Mouse (Mus musculus): ENCODE measurements at regions not wholly inside any gene's neighbourhood (a gene's known extent, or its start where the extent isn't known, plus 50 kb on each side); places are given as distances from the start of the nearest gene placed in this dataset.

DNA sequence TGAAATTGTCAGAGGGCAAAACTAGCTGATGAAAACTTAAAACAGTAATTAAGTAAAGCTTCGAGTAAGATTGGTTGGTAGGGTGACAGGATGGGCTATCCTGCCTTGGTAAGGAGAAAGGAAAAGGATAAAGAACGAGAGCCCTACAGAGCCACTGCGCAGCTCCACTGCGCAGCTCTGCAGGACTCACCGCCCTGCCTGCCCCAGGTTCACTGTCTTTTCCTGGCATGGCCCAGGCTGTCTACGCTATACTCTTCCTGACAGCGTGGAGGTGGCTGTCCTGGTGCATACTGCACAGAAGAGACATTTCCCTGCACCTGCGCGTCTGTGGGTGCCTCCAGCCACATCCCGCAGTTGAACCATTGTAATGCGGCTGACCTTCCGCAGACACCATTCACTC, 136.6 kb upstream of the Eomes start:
- no peaks in the 10 kb centered on the region for H3K9me3 ChIP-seq
- H3K27ac ChIP-seq (replicated peaks): no peak overlapping the region
- peak overlapping the region; percentile 23 for H3K9ac ChIP-seq (replicated peaks)
- peak overlapping the region; percentile 30 for H3K4me3 ChIP-seq
- ATAC-seq (replicated peaks): 0 out of 2 replicates have a peak, but pooled peaks have one; percentile 38
- peaks cover 4% of the 10 kb centered on the region; the same call in 1 of the 2 replicates for H3K4me1 ChIP-seq
- H3K36me3 ChIP-seq: no peaks in the 10 kb centered on the region
- H3K4me2 ChIP-seq (replicated peaks): peak overlapping the region; percentile 47
- H3K27me3 ChIP-seq: no peaks in the 10 kb centered on the region
- 45% methylated on average over 12 of the region's 12 CpGs for WGBS

DNA sequence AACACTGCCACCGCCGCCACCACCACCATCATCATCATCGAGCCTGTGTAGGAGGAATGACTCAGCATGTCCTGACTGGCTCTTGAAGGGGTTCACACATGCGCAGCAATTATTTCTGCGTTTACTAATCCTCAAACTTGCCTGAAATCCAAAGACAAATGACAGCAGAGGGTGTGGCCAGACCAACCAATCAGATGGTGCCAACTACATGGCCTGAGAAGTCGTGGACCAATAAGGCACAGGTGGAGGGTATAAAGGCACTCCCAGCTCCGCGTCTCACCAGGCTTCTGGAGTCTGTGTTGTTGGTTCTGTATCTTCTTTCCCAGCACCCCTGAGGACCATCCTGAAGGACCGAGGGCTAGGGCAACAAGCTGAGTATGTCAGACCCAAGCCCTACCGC, 123.1 kb upstream of the Eomes start:
- 95% methylated on average over 10 of the region's 10 CpGs for WGBS
- H3K27me3 ChIP-seq: no peaks in the 10 kb centered on the region
- ATAC-seq (replicated peaks): no peak
- no peaks in the 10 kb centered on the region for H3K4me1 ChIP-seq
- H3K36me3 ChIP-seq: no peaks in the 10 kb centered on the region
- H3K9me3 ChIP-seq: no peaks in the 10 kb centered on the region
- no peak overlapping the region for H3K27ac ChIP-seq (replicated peaks)
- no peak overlapping the region for H3K4me3 ChIP-seq
- H3K4me2 ChIP-seq (replicated peaks): no peak overlapping the region
- H3K9ac ChIP-seq (replicated peaks): no peak overlapping the region

DNA sequence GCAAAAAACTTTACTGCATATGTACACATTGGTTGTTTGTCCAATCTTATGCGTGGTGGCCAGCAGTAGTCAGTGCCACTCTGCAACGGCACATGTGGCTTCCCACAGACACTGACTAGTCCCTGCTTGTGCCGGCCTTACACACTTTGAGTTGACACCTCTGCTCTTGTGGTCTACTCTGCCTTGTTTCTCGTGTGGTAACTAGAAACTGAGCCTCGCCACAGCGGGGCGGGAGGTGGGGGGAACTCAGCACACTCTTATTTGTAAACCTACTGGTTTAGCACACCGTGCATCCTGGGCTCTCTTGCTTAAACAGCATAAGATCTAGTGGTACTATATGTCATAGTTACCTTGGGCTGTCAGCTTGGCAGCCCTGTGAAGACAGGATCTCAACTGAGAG, 120.6 kb upstream of the Eomes start:
- 91% methylated on average over 8 of the region's 8 CpGs for WGBS
- H3K4me1 ChIP-seq: no peaks in the 10 kb centered on the region

GRCm38 (mm10) chr9:118363929-118364328, 114.1 kb upstream of the Eomes start:
- no peak overlapping the region for H3K9ac ChIP-seq (replicated peaks)
- H3K4me1 ChIP-seq: no peaks in the 10 kb centered on the region
- H3K27me3 ChIP-seq: no peaks in the 10 kb centered on the region
- no peaks in the 10 kb centered on the region for H3K36me3 ChIP-seq
- no peaks in the 10 kb centered on the region for H3K9me3 ChIP-seq
- no peak overlapping the region for H3K4me2 ChIP-seq (replicated peaks)
- 96% methylated on average over 2 of the region's 2 CpGs for WGBS
- ATAC-seq (replicated peaks): no peak
- H3K27ac ChIP-seq (replicated peaks): no peak overlapping the region
- no peak overlapping the region for H3K4me3 ChIP-seq

More for the DNA sequence above, 120.6 kb upstream of the Eomes start:
- H3K9ac ChIP-seq (replicated peaks): no peak overlapping the region
- H3K27ac ChIP-seq (replicated peaks): no peak overlapping the region
- H3K27me3 ChIP-seq: no peaks in the 10 kb centered on the region
- no peak overlapping the region for H3K4me2 ChIP-seq (replicated peaks)
- H3K4me3 ChIP-seq: no peak overlapping the region
- H3K9me3 ChIP-seq: no peaks in the 10 kb centered on the region
- no peaks in the 10 kb centered on the region for H3K36me3 ChIP-seq
- ATAC-seq (replicated peaks): no peak

DNA sequence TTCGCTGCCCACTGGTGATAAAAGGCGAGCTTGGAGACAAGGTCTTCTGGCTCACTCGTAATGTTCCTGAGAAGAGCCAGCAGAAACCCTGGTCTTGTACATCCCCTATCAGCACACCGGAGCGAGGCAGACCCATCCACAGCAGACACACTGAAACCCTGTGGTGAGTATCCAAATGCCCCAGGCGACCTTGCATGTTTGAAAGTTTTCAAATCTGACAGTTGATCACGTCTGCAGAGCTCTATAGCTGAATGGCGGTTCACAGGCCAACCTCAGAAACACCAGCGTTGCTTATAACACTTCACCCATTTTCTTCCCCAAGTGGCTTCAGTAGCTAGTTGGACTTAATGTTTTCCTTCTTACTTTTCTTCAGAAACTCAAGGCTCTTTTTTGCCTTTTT, 112.6 kb upstream of the Eomes start:
- H3K27me3 ChIP-seq: no peaks in the 10 kb centered on the region
- no peak for ATAC-seq (replicated peaks)
- no peak overlapping the region for H3K9ac ChIP-seq (replicated peaks)
- H3K4me3 ChIP-seq: no peak overlapping the region
- H3K27ac ChIP-seq (replicated peaks): no peak overlapping the region
- H3K4me1 ChIP-seq: no peaks in the 10 kb centered on the region
- no peaks in the 10 kb centered on the region for H3K36me3 ChIP-seq
- 86% methylated on average over 9 of the region's 9 CpGs for WGBS
- no peak overlapping the region for H3K4me2 ChIP-seq (replicated peaks)
- H3K9me3 ChIP-seq: no peaks in the 10 kb centered on the region

- H3K4me2 ChIP-seq (replicated peaks): no peak overlapping the region
- no peaks in the 10 kb centered on the region for H3K27me3 ChIP-seq
- H3K9ac ChIP-seq (replicated peaks): no peak overlapping the region
- H3K9me3 ChIP-seq: no peaks in the 10 kb centered on the region
- ATAC-seq (replicated peaks): no peak
- no peak overlapping the region for H3K27ac ChIP-seq (replicated peaks)
- H3K4me1 ChIP-seq: no peaks in the 10 kb centered on the region
- 89% methylated on average over 4 of the region's 4 CpGs for WGBS
- H3K36me3 ChIP-seq: no peaks in the 10 kb centered on the region
- no peak overlapping the region for H3K4me3 ChIP-seq
These were observed 110.7 kb upstream of the Eomes start for GRCm38 (mm10) chr9:118367314-118367713.

- no peak overlapping the region for H3K4me2 ChIP-seq (replicated peaks)
- H3K27me3 ChIP-seq: no peaks in the 10 kb centered on the region
- no peak for ATAC-seq (replicated peaks)
- H3K4me1 ChIP-seq: no peaks in the 10 kb centered on the region
- H3K4me3 ChIP-seq: no peak overlapping the region
- 63% methylated on average over 6 of the region's 6 CpGs for WGBS
- H3K27ac ChIP-seq (replicated peaks): no peak overlapping the region
- no peaks in the 10 kb centered on the region for H3K36me3 ChIP-seq
- H3K9me3 ChIP-seq: no peaks in the 10 kb centered on the region
- H3K9ac ChIP-seq (replicated peaks): no peak overlapping the region
These were observed 107.4 kb upstream of the Eomes start for GRCm38 (mm10) chr9:118370581-118370980.

DNA sequence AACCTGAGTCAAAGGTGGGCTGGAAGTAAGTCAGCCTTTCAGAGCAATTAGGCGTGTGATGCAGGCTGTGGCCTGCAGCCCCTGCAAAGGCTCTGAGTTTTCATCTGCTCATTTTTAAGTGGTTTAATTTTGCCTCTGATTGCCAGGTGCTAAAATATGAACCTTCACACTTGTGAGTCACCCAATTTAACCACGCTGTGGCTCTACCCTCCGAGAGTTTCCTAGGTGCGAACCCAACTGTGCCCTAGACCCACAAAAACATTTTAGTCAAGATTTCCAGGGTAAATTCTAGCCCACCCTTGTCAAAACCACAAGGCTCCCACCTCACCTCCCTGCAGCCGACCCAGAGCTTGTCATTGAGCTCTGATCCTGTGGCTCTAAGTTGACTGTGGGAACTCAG, 103.3 kb upstream of the Eomes start:
- no peaks in the 10 kb centered on the region for H3K9me3 ChIP-seq
- ATAC-seq (replicated peaks): no peak
- WGBS: 84% methylated on average over 5 of the region's 5 CpGs
- H3K27ac ChIP-seq (replicated peaks): no peak overlapping the region
- no peak overlapping the region for H3K9ac ChIP-seq (replicated peaks)
- no peak overlapping the region for H3K4me3 ChIP-seq
- no peaks in the 10 kb centered on the region for H3K27me3 ChIP-seq
- no peak overlapping the region for H3K4me2 ChIP-seq (replicated peaks)
- no peaks in the 10 kb centered on the region for H3K4me1 ChIP-seq
- H3K36me3 ChIP-seq: no peaks in the 10 kb centered on the region

DNA sequence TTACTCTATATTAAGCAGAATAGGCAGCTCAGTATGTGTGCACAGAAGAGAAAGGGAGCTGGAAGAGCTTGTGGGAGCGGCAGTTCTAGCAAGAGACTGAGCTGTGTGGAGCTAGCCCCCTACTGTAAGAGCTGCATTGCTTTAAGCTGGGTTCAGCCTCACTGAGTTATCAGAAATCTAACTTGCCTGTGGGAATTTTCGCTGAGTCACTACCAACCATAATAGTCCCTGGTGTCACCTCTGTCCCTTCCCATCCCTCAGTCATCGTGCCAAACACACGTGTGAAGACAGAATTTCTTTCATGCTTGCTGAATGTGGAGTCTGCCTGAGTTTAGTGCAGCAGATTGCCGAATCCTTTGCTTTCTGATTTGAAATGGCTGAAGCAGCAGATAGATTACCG, 99.0 kb upstream of the Eomes start:
- no peaks in the 10 kb centered on the region for H3K27me3 ChIP-seq
- H3K4me1 ChIP-seq: no peaks in the 10 kb centered on the region
- 35% methylated on average over 6 of the region's 6 CpGs for WGBS
- no peak overlapping the region for H3K4me3 ChIP-seq
- no peak overlapping the region for H3K27ac ChIP-seq (replicated peaks)
- H3K9me3 ChIP-seq: no peaks in the 10 kb centered on the region
- H3K36me3 ChIP-seq: no peaks in the 10 kb centered on the region
- no peak overlapping the region for H3K4me2 ChIP-seq (replicated peaks)
- no peak for ATAC-seq (replicated peaks)
- no peak overlapping the region for H3K9ac ChIP-seq (replicated peaks)

DNA sequence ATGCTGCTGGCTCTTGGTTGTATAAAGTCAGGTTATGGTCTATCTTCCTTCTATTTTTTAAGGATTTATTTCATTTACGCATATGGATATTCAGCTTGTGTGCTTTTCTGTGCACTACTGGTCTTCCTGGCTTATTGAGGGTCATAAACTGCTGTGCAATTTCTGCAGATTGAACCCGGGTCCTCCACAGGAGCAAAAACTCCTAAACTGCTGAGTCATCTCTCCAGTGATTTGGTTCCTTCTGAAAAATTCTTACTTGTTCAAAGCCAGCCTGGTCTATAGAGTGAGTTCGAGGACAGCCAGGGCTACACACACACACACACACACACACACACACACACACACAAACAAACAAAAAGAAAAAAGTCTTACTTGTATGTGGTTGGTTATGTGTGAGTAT, 95.5 kb upstream of the Eomes start:
- no peak overlapping the region for H3K9ac ChIP-seq (replicated peaks)
- H3K4me3 ChIP-seq: no peak overlapping the region
- H3K27me3 ChIP-seq: no peaks in the 10 kb centered on the region
- H3K36me3 ChIP-seq: no peaks in the 10 kb centered on the region
- no peaks in the 10 kb centered on the region for H3K4me1 ChIP-seq
- H3K9me3 ChIP-seq: no peaks in the 10 kb centered on the region
- WGBS: 89% methylated on average over 3 of the region's 3 CpGs
- H3K27ac ChIP-seq (replicated peaks): no peak overlapping the region
- no peak overlapping the region for H3K4me2 ChIP-seq (replicated peaks)
- ATAC-seq (replicated peaks): no peak

DNA sequence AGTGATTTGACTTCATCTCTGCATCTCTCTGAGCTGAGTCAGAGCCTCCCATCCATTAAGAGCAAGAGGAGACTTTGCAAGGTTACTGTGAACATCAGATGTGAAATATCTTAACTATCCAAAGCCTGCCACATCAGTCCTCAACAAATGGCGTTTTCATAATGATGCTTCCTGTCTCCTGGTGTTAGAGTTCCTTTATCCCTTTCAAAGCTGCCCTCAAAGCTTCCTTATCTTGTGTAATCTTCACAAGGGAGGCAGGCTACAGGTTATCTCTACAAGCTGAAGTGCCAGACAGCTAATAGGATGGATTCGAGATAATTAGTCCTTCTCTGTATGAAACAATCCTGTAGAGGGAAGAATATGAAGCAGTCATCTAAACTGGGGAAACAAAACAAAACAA, 93.4 kb upstream of the Eomes start:
- no peak for ATAC-seq (replicated peaks)
- H3K4me1 ChIP-seq: peaks cover 6% of the 10 kb centered on the region
- H3K9me3 ChIP-seq: no peaks in the 10 kb centered on the region
- peaks cover 6% of the 10 kb centered on the region; the same call in 1 of the 2 replicates for H3K27me3 ChIP-seq
- H3K4me2 ChIP-seq (replicated peaks): no peak overlapping the region
- no peak overlapping the region for H3K4me3 ChIP-seq
- no peak overlapping the region for H3K9ac ChIP-seq (replicated peaks)
- H3K27ac ChIP-seq (replicated peaks): no peak overlapping the region
- H3K36me3 ChIP-seq: no peaks in the 10 kb centered on the region
- WGBS: 43% methylated on average over 2 of the region's 2 CpGs

- peaks cover 11% of the 10 kb centered on the region for H3K4me1 ChIP-seq
- no peak for ATAC-seq (replicated peaks)
- H3K4me2 ChIP-seq (replicated peaks): no peak overlapping the region
- 49% methylated on average over 8 of the region's 8 CpGs for WGBS
- H3K36me3 ChIP-seq: no peaks in the 10 kb centered on the region
- H3K9me3 ChIP-seq: no peaks in the 10 kb centered on the region
- no peak overlapping the region for H3K27ac ChIP-seq (replicated peaks)
- H3K4me3 ChIP-seq: no peak overlapping the region
- H3K9ac ChIP-seq (replicated peaks): no peak overlapping the region
- H3K27me3 ChIP-seq: peaks cover 6% of the 10 kb centered on the region; the same call in 1 of the 2 replicates
These were observed 90.4 kb upstream of the Eomes start for GRCm38 (mm10) chr9:118387631-118388030.

GRCm38 (mm10) chr9:118389481-118390334, 88.3 kb upstream of the Eomes start:
- H3K27me3 ChIP-seq: peaks cover 6% of the 10 kb centered on the region; the same call in 1 of the 2 replicates
- peak overlapping the region; percentile 50 for H3K4me2 ChIP-seq (replicated peaks)
- no peak overlapping the region for H3K27ac ChIP-seq (replicated peaks)
- H3K36me3 ChIP-seq: no peaks in the 10 kb centered on the region
- no peak for ATAC-seq (replicated peaks)
- peak overlapping the region; percentile 34 for H3K4me3 ChIP-seq
- WGBS: 4% methylated on average over 27 of the region's 27 CpGs
- H3K9ac ChIP-seq (replicated peaks): no peak overlapping the region
- peaks cover 11% of the 10 kb centered on the region for H3K4me1 ChIP-seq
- H3K9me3 ChIP-seq: no peaks in the 10 kb centered on the region
